Mouse (Mus musculus): ENCODE results near the gene Nxf1.

DNA sequence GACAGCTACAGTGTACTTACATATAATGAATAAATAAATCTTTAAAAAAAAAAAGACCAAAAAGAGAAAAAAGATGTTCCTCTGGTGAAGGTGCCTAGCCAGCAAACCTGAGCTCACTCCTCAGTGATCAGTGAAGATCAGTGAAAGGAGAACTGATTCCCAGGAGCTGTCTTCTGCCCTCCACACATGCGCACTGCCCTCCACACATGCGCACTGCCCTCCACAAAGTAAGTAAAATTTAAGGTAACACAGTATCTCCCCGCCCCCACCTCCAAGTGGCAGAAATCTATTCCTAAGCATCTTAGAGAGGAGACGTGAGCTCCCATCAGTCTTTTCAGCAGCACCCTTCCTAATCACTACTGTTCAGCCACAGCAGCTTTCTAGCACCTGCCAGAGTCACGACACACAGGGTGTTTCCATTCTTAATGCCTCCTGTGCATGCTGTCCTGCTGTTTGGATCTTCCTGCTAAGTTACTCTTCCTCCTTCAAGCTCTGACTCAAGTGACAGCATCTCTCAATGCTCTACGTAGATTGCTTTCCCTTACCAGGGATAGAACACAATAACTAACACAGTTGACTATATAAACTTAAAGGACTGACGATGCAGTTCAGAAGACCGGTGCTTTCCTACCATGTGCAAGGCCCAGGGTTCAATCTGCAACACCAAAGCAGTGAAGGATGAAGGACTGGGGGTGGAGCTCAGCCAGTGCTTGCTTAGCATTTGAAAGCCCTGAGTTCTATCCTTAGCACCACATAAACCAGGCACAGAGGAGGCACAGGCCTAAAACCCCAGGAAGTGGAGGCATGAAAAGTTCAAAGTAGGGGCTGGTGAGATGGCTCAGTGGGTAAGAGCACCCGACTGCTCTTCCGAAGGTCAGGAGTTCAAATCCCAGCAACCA lies 40.8 kb upstream of the Nxf1 start:
- no peak for TF ChIP-seq POLR2A (IDR thresholded peaks at IDR 0.05; ENCODE audit: borderline replicate concordance, low read depth, low read length)
- TF ChIP-seq CTCF (IDR thresholded peaks at IDR 0.05; ENCODE audit: low read depth, low read length) = no peak

All from bone marrow macrophage, adult 2 months (primary cell).